Mouse (Mus musculus) ovary, postnatal 36 days (tissue): ENCODE data around the gene Plcl2.

ENCODE experiments used
- DNase-seq: peaks from one replicate; pipeline ENCODE4 v3.0.0; 2022; ENCODE audit warnings: low spot score, mixed read lengths

Plcl2 gene

DNA sequence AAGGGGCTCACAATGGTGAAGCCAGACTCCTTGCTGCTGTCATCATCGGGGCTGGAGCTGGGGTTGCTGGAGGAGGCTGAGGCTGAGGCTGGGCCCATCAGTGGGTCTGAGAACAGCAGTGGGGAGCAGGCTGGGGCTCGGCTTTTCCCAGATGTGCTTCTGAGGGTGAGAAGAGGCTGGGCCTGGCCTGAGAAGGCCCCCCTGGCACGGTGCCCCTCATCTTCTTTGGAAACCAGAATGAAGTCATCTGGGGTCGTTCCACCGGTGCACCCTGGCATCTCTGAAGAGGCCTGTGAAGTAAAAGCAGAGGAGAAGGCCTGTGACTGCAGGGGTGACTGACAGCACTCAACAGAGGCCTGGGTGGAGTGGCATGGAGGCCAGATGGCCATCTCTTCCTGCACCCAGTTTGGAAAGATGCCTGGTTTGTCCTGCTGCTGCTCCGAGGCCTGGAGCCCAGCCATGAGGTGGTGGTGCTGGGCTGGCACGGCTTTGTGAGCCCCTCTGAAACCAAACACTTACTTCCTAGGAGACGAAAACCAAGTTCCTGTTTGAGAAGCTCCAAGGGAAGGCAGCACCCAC is 226.8 kb downstream of the Plcl2 start:
- no peak for DNase-seq

DNA sequence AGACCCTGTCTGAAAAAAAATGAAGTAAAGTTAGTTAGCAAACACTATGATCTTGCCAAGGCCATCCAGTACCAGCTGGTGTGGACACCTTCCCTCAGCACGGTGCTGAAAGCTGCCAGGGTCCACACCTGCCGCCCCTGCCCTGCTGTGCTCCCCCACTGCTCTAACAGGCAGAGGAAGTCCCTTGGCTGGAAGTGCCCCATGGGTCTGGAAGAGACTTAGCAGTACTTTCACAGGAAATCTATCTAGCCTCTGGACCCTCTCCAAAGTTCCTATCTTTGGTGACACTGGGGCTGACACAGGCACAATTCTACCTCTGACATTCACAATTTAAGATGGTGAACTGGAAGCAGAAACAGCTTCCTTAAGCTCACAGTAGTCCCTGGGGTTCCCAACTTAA is 227.9 kb downstream of the Plcl2 start:
- no peak for DNase-seq
